Mouse (Mus musculus) ES-Bruce4 (cell line): ENCODE data around the gene Cubn.

Source experiments
- CTCF ChIP-seq: IDR thresholded peaks from one replicate; pipeline ENCODE4 v1.8.1; 2011; ENCODE audit warnings: low read depth, low read length
- EP300 ChIP-seq: IDR thresholded peaks from 2 replicates; pipeline ENCODE4 v1.6.1; 2011; ENCODE audit warnings: low read depth, low read length; ENCODE audit not compliant: insufficient read depth
- POLR2A ChIP-seq: IDR thresholded peaks from one replicate; pipeline ENCODE4 v1.8.1; 2011; ENCODE audit warnings: low read length; ENCODE audit not compliant: insufficient read depth

GRCm38 (mm10) chr2:13386631-13387030 lies 105.0 kb downstream of the Cubn start:
- no peak for TF ChIP-seq EP300
- no peak for TF ChIP-seq CTCF
- no peak for TF ChIP-seq POLR2A
